Mouse (Mus musculus): ENCODE measurements around the gene Edaradd. TPM values are rescaled to one million over a fixed set of nuclear protein-coding genes. Genes with fewer than 3 reads are reported as not detected.

Gene Edaradd
- polyA plus RNA-seq (2016; fragmentation: Nextera tagmentation; extraction: Ambion mirVana) = 4.1 and 4.6 TPM in 2 replicates

GRCm38 (mm10) chr13:12519955-12520584 lies at the start of gene Edaradd:
Gene Edaradd, minus strand, starts transcription at chr13:12520438.
- WGBS = under 1% methylated on average over 35 of the region's 35 CpGs
- Histone ChIP-seq H3K36me3 (no peaks in the 10 kb centered on the region), H3K27me3 (0 out of 2 replicates have a peak, but pooled peaks cover 2% of the 10 kb centered on the region), H3K4me1 (no peaks in the 10 kb centered on the region), H3K27ac (no peak within 1 kb of the TSS; the same call in 1 of the 2 replicates), H3K9me3 (no peaks in the 10 kb centered on the region), H3K9ac (peak within 1 kb of the TSS; percentile 49), H3K4me3 (peak within 1 kb of the TSS; percentile 44), H3K4me2 (replicated peaks) (peak within 1 kb of the TSS; percentile 86)
- peak; percentile 70; the same call in 1 of the 2 replicates for ATAC-seq (ENCODE audit: insufficient number of reproducible peaks, insufficient read depth, low FRiP score, low TSS enrichment)

GRCm38 (mm10) chr13:12569741-12570140 lies 49.5 kb upstream of the Edaradd start:
- ATAC-seq (ENCODE audit: insufficient number of reproducible peaks, insufficient read depth, low FRiP score, low TSS enrichment) = no peak
- Histone ChIP-seq H3K9me3 (no peaks in the 10 kb centered on the region), H3K27ac (no peak overlapping the region), H3K4me2 (replicated peaks) (no peak overlapping the region), H3K27me3 (0 out of 2 replicates have a peak, but pooled peaks cover 3% of the 10 kb centered on the region), H3K4me3 (no peak overlapping the region), H3K9ac (no peak overlapping the region), H3K4me1 (peaks cover 5% of the 10 kb centered on the region; the same call in 1 of the 2 replicates), H3K36me3 (no peaks in the 10 kb centered on the region)
- WGBS = 79% methylated on average over 7 of the region's 7 CpGs

GRCm38 (mm10) chr13:12568597-12569469 lies 48.6 kb upstream of the Edaradd start:
- no peaks in the 10 kb centered on the region for H3K9me3 ChIP-seq
- no peak for ATAC-seq (ENCODE audit: insufficient number of reproducible peaks, insufficient read depth, low FRiP score, low TSS enrichment)

GRCm38 (mm10) chr13:12567936-12568335 lies 47.7 kb upstream of the Edaradd start:
- no peak overlapping the region for H3K9ac ChIP-seq
- H3K4me2 ChIP-seq (replicated peaks) = no peak overlapping the region
- ATAC-seq (ENCODE audit: insufficient number of reproducible peaks, insufficient read depth, low FRiP score, low TSS enrichment) = no peak
- H3K4me3 ChIP-seq = no peak overlapping the region
- H3K9me3 ChIP-seq = no peaks in the 10 kb centered on the region
- 0 out of 2 replicates have a peak, but pooled peaks cover 3% of the 10 kb centered on the region for H3K27me3 ChIP-seq
- no peak overlapping the region for H3K27ac ChIP-seq
- H3K36me3 ChIP-seq = no peaks in the 10 kb centered on the region
- peaks cover 5% of the 10 kb centered on the region; the same call in 1 of the 2 replicates for H3K4me1 ChIP-seq
- 82% methylated on average over 1 of the region's 1 CpGs for WGBS

More at GRCm38 (mm10) chr13:12568597-12569469, 48.6 kb upstream of the Edaradd start:
- H3K9ac ChIP-seq = no peak overlapping the region
- H3K27ac ChIP-seq = no peak overlapping the region
- H3K4me2 ChIP-seq (replicated peaks) = no peak overlapping the region
- peaks cover 5% of the 10 kb centered on the region; the same call in 1 of the 2 replicates for H3K4me1 ChIP-seq
- H3K27me3 ChIP-seq = 0 out of 2 replicates have a peak, but pooled peaks cover 3% of the 10 kb centered on the region
- 63% methylated on average over 9 of the region's 9 CpGs for WGBS
- H3K36me3 ChIP-seq = no peaks in the 10 kb centered on the region
- no peak overlapping the region for H3K4me3 ChIP-seq

- Histone ChIP-seq H3K27ac (no peak within 1 kb of the TSS), H3K27me3 (0 out of 2 replicates have a peak, but pooled peaks cover 3% of the 10 kb centered on the region), H3K4me3 (peak within 1 kb of the TSS; percentile 74), H3K4me1 (peaks cover 5% of the 10 kb centered on the region; the same call in 1 of the 2 replicates), H3K9ac (peak within 1 kb of the TSS; percentile 75), H3K36me3 (no peaks in the 10 kb centered on the region), H3K4me2 (replicated peaks) (peak within 1 kb of the TSS; percentile 87), H3K9me3 (no peaks in the 10 kb centered on the region)
- WGBS = under 1% methylated on average over 72 of the region's 73 CpGs
- peak; percentile 98 for ATAC-seq (ENCODE audit: insufficient number of reproducible peaks, insufficient read depth, low FRiP score, low TSS enrichment)
These were observed 45.6 kb upstream of the Edaradd start, which contains the start of gene Ero1lb for GRCm38 (mm10) chr13:12565621-12566390. Gene Ero1lb, plus strand, starts transcription at chr13:12565874.

GRCm38 (mm10) chr13:12562256-12562655 lies 42.0 kb upstream of the Edaradd start:
- WGBS = 70% methylated on average over 4 of the region's 4 CpGs
- 0 out of 2 replicates have a peak, but pooled peaks cover 3% of the 10 kb centered on the region for H3K27me3 ChIP-seq
- ATAC-seq (ENCODE audit: insufficient number of reproducible peaks, insufficient read depth, low FRiP score, low TSS enrichment) = no peak

GRCm38 (mm10) chr13:12561729-12562128 lies 41.5 kb upstream of the Edaradd start:
- H3K4me2 ChIP-seq (replicated peaks) = no peak overlapping the region
- 0 out of 2 replicates have a peak, but pooled peaks cover under 1% of the 10 kb centered on the region for H3K27me3 ChIP-seq
- no peak for ATAC-seq (ENCODE audit: insufficient number of reproducible peaks, insufficient read depth, low FRiP score, low TSS enrichment)
- H3K4me3 ChIP-seq = no peak overlapping the region
- WGBS = 73% methylated on average over 2 of the region's 2 CpGs
- H3K9me3 ChIP-seq = no peaks in the 10 kb centered on the region
- H3K27ac ChIP-seq = no peak overlapping the region
- H3K9ac ChIP-seq = no peak overlapping the region
- no peaks in the 10 kb centered on the region for H3K36me3 ChIP-seq
- H3K4me1 ChIP-seq = peaks cover 5% of the 10 kb centered on the region; the same call in 1 of the 2 replicates

More at GRCm38 (mm10) chr13:12562256-12562655, 42.0 kb upstream of the Edaradd start:
- Histone ChIP-seq H3K4me2 (replicated peaks) (no peak overlapping the region), H3K4me1 (peaks cover 5% of the 10 kb centered on the region; the same call in 1 of the 2 replicates), H3K27ac (no peak overlapping the region), H3K9ac (no peak overlapping the region), H3K4me3 (no peak overlapping the region), H3K36me3 (no peaks in the 10 kb centered on the region), H3K9me3 (no peaks in the 10 kb centered on the region)

- no peak for ATAC-seq (ENCODE audit: insufficient number of reproducible peaks, insufficient read depth, low FRiP score, low TSS enrichment)
- Histone ChIP-seq H3K9me3 (no peaks in the 10 kb centered on the region), H3K4me3 (no peak overlapping the region), H3K27me3 (no peaks in the 10 kb centered on the region), H3K36me3 (no peaks in the 10 kb centered on the region), H3K9ac (no peak overlapping the region), H3K27ac (no peak overlapping the region), H3K4me1 (no peaks in the 10 kb centered on the region), H3K4me2 (replicated peaks) (no peak overlapping the region)
- 58% methylated on average over 6 of the region's 6 CpGs for WGBS
These were observed 39.4 kb upstream of the Edaradd start for GRCm38 (mm10) chr13:12559462-12560120.

- Histone ChIP-seq H3K4me3 (no peak overlapping the region), H3K9me3 (no peaks in the 10 kb centered on the region), H3K9ac (no peak overlapping the region), H3K27me3 (no peaks in the 10 kb centered on the region), H3K4me2 (replicated peaks) (no peak overlapping the region), H3K27ac (no peak overlapping the region), H3K36me3 (no peaks in the 10 kb centered on the region), H3K4me1 (no peaks in the 10 kb centered on the region)
- no peak for ATAC-seq (ENCODE audit: insufficient number of reproducible peaks, insufficient read depth, low FRiP score, low TSS enrichment)
- 54% methylated on average over 3 of the region's 3 CpGs for WGBS
These were observed 38.8 kb upstream of the Edaradd start for GRCm38 (mm10) chr13:12559044-12559443.

GRCm38 (mm10) chr13:12554211-12554610 lies 34.0 kb upstream of the Edaradd start:
- ATAC-seq (ENCODE audit: insufficient number of reproducible peaks, insufficient read depth, low FRiP score, low TSS enrichment) = no peak
- no peaks in the 10 kb centered on the region for H3K36me3 ChIP-seq
- H3K9ac ChIP-seq = no peak overlapping the region
- no peak overlapping the region for H3K4me2 ChIP-seq (replicated peaks)
- H3K27ac ChIP-seq = no peak overlapping the region
- no peak overlapping the region for H3K4me3 ChIP-seq
- H3K4me1 ChIP-seq = no peaks in the 10 kb centered on the region
- no peaks in the 10 kb centered on the region for H3K9me3 ChIP-seq
- no peaks in the 10 kb centered on the region for H3K27me3 ChIP-seq
- WGBS = 62% methylated on average over 4 of the region's 4 CpGs

Measured in embryonic facial prominence, embryonic 12.5 days (tissue).